Mouse (Mus musculus) heart, adult 2 months (tissue): ENCODE measurements around the gene Fam240a.

ENCODE experiments used
- CTCF ChIP-seq: fragments of 200-600 bp; IDR thresholded peaks from 2 replicates; pipeline ENCODE4 v1.8.1; 2022; ENCODE audit warnings: antibody characterized with exemption, mild to moderate bottlenecking, moderate library complexity
- EP300 ChIP-seq: fragments of 200-500 bp; IDR thresholded peaks from 2 replicates; pipeline ENCODE4 v1.6.1; 2011; ENCODE audit warnings: low read depth, low read length, control low read depth; ENCODE audit not compliant: insufficient read depth
- POLR2A ChIP-seq: fragments of 200-500 bp; IDR thresholded peaks from 2 replicates; pipeline ENCODE4 v1.6.1; 2011; ENCODE audit warnings: mild to moderate bottlenecking, low read depth, low read length, control low read depth; ENCODE audit not compliant: insufficient read depth

- TF ChIP-seq POLR2A = no peak
- TF ChIP-seq CTCF = no peak
- TF ChIP-seq EP300 = no peak
Observed at GRCm38 (mm10) chr9:110907201-110907837, 9.3 kb downstream of the Fam240a start.
